Mouse (Mus musculus): ENCODE measurements around the gene Il1rl1. TPM values are rescaled to one million over a fixed set of nuclear protein-coding genes. Genes with fewer than 3 reads are reported as not detected.

Il1rl1 gene
- total and polyA plus RNA-seq, 3 experiments, result 44.4 to 68.4 TPM; not detected in 1

DNA sequence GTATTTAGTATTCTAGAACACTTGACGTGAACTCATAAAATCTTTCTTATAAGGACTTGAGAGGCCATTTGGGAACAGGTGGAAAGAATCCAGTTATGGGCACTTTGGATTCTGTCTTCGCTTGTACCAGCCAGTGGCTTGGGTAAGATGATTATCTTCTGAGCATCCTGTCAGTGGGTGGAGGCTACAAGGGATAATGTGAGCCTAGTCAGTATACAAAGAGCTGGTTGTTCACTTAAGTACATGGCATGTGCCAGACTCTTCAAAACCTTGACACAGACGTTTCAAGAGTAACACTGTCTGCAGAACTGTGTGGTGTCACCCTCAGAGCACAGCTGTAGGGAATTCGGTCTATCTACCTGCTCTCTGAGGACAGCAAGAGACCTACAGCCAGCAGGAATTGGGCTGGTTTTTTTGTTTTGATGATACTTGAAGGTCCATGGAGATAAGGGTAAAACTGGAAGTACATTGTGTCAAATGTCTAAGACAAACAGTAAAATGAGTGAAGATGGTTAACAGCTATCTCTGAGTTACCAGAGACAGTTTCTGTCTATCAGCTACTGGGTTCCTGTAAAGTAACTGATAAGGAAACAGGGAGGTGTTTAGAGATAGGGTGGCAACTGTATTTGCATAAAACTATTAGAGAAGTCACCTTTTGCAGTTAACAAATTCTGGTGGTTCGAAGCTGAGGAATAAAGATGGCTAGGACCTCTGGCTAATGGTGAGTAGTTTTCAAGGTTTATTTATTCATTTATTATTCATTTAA lies at the start of gene Il1rl1 (continued):
- no peak for TF ChIP-seq NRF1 (IDR thresholded peaks at IDR 0.05; ENCODE audit: insufficient read depth, low read depth, low read length, poor library complexity, severe bottlenecking)
- TF ChIP-seq POLR2AphosphoS5 (IDR thresholded peaks at IDR 0.05; ENCODE audit: borderline replicate concordance, low read depth, low read length), result no peak
- peak; percentile 97 for TF ChIP-seq ETS1 (IDR thresholded peaks at IDR 0.05; ENCODE audit: low read depth, low read length)
- TF ChIP-seq ELF1 (IDR thresholded peaks at IDR 0.05; ENCODE audit: low read depth, low read length), result no peak

DNA sequence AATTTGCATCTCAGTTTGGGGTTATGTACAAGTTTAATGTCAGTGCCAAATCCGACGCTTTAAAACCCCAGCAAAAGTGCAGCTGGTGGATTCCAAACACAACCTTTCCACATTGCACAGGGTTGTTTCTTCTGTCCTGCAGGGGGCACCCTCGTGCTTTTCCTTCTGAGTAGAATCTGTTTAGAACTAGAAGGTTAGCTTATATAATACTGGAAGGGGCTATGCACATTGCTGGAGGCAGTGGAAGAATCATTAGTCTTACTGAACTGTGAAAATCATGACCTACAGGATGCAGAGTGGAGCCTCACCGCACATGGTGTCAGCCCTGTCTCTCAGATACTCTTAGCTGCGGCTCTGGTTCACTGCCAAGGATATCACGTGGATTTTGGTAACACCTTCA lies 49.3 kb upstream of the Il1rl1 start:
- H3K27me3 ChIP-seq (ENCODE audit: control insufficient read depth in 1 of 2, insufficient read depth in 2 of 2, low read length in 2 of 2), result 0 out of 4 replicates have a peak, but pooled peaks cover 0 to 2% of the 10 kb centered on the region in 2 experiments
- H3K9ac ChIP-seq (ENCODE audit: control insufficient read depth, low read depth, low read length, poor library complexity, severe bottlenecking), result no peak overlapping the region
- H3K36me3 ChIP-seq (ENCODE audit: control insufficient read depth in 1 of 2, insufficient read depth in 2 of 2, low read length in 2 of 2), result no peaks in the 10 kb centered on the region
- no peaks in the 10 kb centered on the region for H3K9me3 ChIP-seq (replicated peaks; ENCODE audit: insufficient read depth, low read length)
- peak; percentile 78 for DNase-seq (ENCODE audit: low read depth, low spot score)
- TF ChIP-seq RAD21 (IDR thresholded peaks at IDR 0.05; ENCODE audit: low read depth, low read length), result peak; percentile 95
- peak; percentile 61 to 97 (median 68) for TF ChIP-seq CTCF (IDR thresholded peaks at IDR 0.05 in 2 of 3, conservative IDR thresholded peaks at IDR 0.05 in 1 of 3; ENCODE audit: control insufficient read depth in 1 of 3, insufficient read depth in 1 of 3, low read depth in 2 of 3, low read length in 3 of 3, poor library complexity in 1 of 3, severe bottlenecking in 1 of 3)
- peak; percentile 98 for TF ChIP-seq ZC3H11A (IDR thresholded peaks at IDR 0.05; ENCODE audit: low read depth, low read length)
- TF ChIP-seq UBTF (IDR thresholded peaks at IDR 0.05; ENCODE audit: borderline replicate concordance, insufficient read depth, low read depth, low read length), result no peak
- TF ChIP-seq SMC3 (IDR thresholded peaks at IDR 0.05; ENCODE audit: low read depth, low read length), result peak; percentile 100
- no peak for TF ChIP-seq SIN3A (IDR thresholded peaks at IDR 0.05; ENCODE audit: low read length)
- H3K4me3 ChIP-seq (ENCODE audit: control insufficient read depth in 1 of 2, insufficient read depth in 1 of 2, low read depth in 2 of 2, low read length in 2 of 2), result no peak overlapping the region
- no peak overlapping the region for H3K27ac ChIP-seq (ENCODE audit: control insufficient read depth, low read depth, low read length)
- no peaks in the 10 kb centered on the region for H3K79me2 ChIP-seq (ENCODE audit: control insufficient read depth, insufficient read depth, low read length, poor library complexity)
- H3K4me1 ChIP-seq (ENCODE audit: control insufficient read depth in 1 of 2, insufficient read depth in 2 of 2, low read length in 2 of 2), result no peaks in the 10 kb centered on the region

DNA sequence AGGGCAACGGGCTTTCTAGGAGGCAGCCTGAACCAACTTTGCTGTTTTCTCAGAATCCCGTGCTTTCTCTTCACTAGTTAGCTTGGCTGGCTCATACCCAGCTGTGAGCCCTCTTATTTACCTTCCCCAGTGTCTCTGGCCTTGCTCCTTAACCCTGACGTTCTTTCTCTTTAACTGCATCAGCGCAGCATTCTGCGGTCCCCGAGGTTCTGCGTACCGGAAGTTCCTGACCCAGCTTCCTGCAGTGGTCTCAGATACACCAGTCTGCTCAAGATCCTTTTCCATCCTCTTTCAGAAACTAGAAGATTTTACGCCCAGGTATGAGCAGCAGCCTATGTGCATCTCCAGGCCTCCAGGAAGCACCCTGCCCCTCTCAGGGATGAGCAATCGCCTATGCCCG lies 48.4 kb upstream of the Il1rl1 start:
- no peak for DNase-seq (ENCODE audit: low read depth, low spot score)
- Histone ChIP-seq H3K27me3 (ENCODE audit: control insufficient read depth in 1 of 2, insufficient read depth in 2 of 2, low read length in 2 of 2) (0 out of 4 replicates have a peak, but pooled peaks cover 0 to 2% of the 10 kb centered on the region in 2 experiments), H3K4me3 (ENCODE audit: control insufficient read depth in 1 of 2, insufficient read depth in 1 of 2, low read depth in 2 of 2, low read length in 2 of 2) (no peak overlapping the region)

More for the DNA sequence above, 48.4 kb upstream of the Il1rl1 start:
- no peak overlapping the region for H3K9ac ChIP-seq (ENCODE audit: control insufficient read depth, low read depth, low read length, poor library complexity, severe bottlenecking)
- TF ChIP-seq MXI1 (IDR thresholded peaks at IDR 0.05; ENCODE audit: low read depth, low read length) (no peak), MYB (IDR thresholded peaks at IDR 0.05; ENCODE audit: low read depth, low read length) (no peak), SMC3 (IDR thresholded peaks at IDR 0.05; ENCODE audit: low read depth, low read length) (no peak), ZC3H11A (IDR thresholded peaks at IDR 0.05; ENCODE audit: low read depth, low read length) (no peak), JUND (IDR thresholded peaks at IDR 0.05; ENCODE audit: low read depth, low read length) (no peak), KAT2A (conservative IDR thresholded peaks at IDR 0.05; ENCODE audit: low read depth, low read length) (no peak), BHLHE40 (IDR thresholded peaks at IDR 0.05; ENCODE audit: borderline replicate concordance, low read depth, low read length) (no peak), ZKSCAN1 (IDR thresholded peaks at IDR 0.05; ENCODE audit: low read depth, low read length) (no peak), ZNF384 (IDR thresholded peaks at IDR 0.05; ENCODE audit: low read depth, low read length) (no peak), HCFC1 (IDR thresholded peaks at IDR 0.05; ENCODE audit: low read depth, low read length) (no peak), UBTF (IDR thresholded peaks at IDR 0.05; ENCODE audit: borderline replicate concordance, insufficient read depth, low read depth, low read length) (no peak), POLR2AphosphoS2 (IDR thresholded peaks at IDR 0.05; ENCODE audit: low read length) (no peak), E2F4 (IDR thresholded peaks at IDR 0.05; ENCODE audit: borderline replicate concordance, low read depth, low read length) (no peak), USF2 (IDR thresholded peaks at IDR 0.05; ENCODE audit: borderline replicate concordance in 1 of 2, insufficient read depth in 1 of 2, low read depth in 1 of 2, low read length in 2 of 2) (no peak)
- no peaks in the 10 kb centered on the region for H3K9me3 ChIP-seq (replicated peaks; ENCODE audit: insufficient read depth, low read length)
- no peaks in the 10 kb centered on the region for H3K36me3 ChIP-seq (ENCODE audit: control insufficient read depth in 1 of 2, insufficient read depth in 2 of 2, low read length in 2 of 2)
- no peak overlapping the region for H3K27ac ChIP-seq (ENCODE audit: control insufficient read depth, low read depth, low read length)
- H3K79me2 ChIP-seq (ENCODE audit: control insufficient read depth, insufficient read depth, low read length, poor library complexity), result no peaks in the 10 kb centered on the region
- no peaks in the 10 kb centered on the region for H3K4me1 ChIP-seq (ENCODE audit: control insufficient read depth in 1 of 2, insufficient read depth in 2 of 2, low read length in 2 of 2)

Data from MEL (cell line).